Mouse (Mus musculus) kidney, postnatal 0 days (tissue): ENCODE measurements around the gene Kif16b. TPM values are rescaled to one million over a fixed set of nuclear protein-coding genes. Genes with fewer than 3 reads are reported as not detected.

Experiments
- ATAC-seq: fragments of 200-750 bp; cut with Nextera tagmentation; replicated peaks from 2 replicates; pipeline ENCODE4 v1.8.0; 2017; ENCODE audit warnings: low read depth, moderate number of reproducible peaks, moderate TSS enrichment, moderate library complexity; ENCODE audit not compliant: low FRiP score
- DNase-seq: peaks from one replicate; pipeline ENCODE4 v3.0.0-alpha.2; 2016; ENCODE audit warnings: low spot score
- H3K27ac ChIP-seq: fragments of 300-500 bp; sonication (generic); 2 replicates; pipeline ENCODE4 v1.5.1; 2014; ENCODE audit warnings: mild to moderate bottlenecking
- H3K27me3 ChIP-seq: fragments of 300-500 bp; sonication (generic); 2 replicates; pipeline ENCODE4 v1.6.1; 2014; ENCODE audit warnings: low read length, mixed read lengths; ENCODE audit not compliant: insufficient read depth
- H3K36me3 ChIP-seq: fragments of 300-500 bp; sonication (generic); 2 replicates; pipeline ENCODE4 v1.6.1; 2014; ENCODE audit warnings: low read length, mixed read lengths; ENCODE audit not compliant: insufficient read depth
- H3K4me1 ChIP-seq: fragments of 300-500 bp; sonication (generic); replicated peaks from 2 replicates; pipeline ENCODE4 v1.6.1; 2014; ENCODE audit warnings: antibody characterized with exemption, low read length, mixed read lengths; ENCODE audit not compliant: insufficient read depth
- H3K4me2 ChIP-seq: fragments of 300-500 bp; sonication (generic); 2 replicates; pipeline ENCODE4 v1.6.1; 2014; ENCODE audit warnings: mild to moderate bottlenecking, low read length, moderate library complexity, mixed read lengths
- H3K4me3 ChIP-seq: fragments of 300-500 bp; sonication (generic); replicated peaks from 2 replicates; pipeline ENCODE4 v1.5.1; 2014; ENCODE audit warnings: low read depth, low read length
- H3K9ac ChIP-seq: fragments of 300-500 bp; sonication (generic); 2 replicates; pipeline ENCODE4 v1.6.1; 2014; ENCODE audit warnings: low read depth, low read length
- H3K9me3 ChIP-seq: fragments of 300-500 bp; sonication (generic); replicated peaks from 2 replicates; pipeline ENCODE4 v1.6.1; 2016; ENCODE audit warnings: low read length, inconsistent platforms, mixed read lengths
- CTCF ChIP-seq: IDR thresholded peaks from 2 replicates; pipeline ENCODE4 v1.5.1; 2016; ENCODE audit warnings: antibody characterized with exemption, low read depth, mild to moderate bottlenecking, moderate library complexity
- WGBS: fragments of 180-500 bp; shearing (Covaris S2); extraction: QIAGEN DNeasy Blood & Tissue Kit; methylation state at CpG from one replicate; pipeline ENCODE4 v1.1.7; 2014; 5-methylcytosine and 5-hydroxymethylcytosine counted together
- polyA plus RNA-seq: library from polyadenylated mRNA; unstranded; fragments of >200 nt; fragmentation: Nextera tagmentation; extraction: Ambion mirVana; gene quantifications from 2 replicates; pipeline ENCODE4 v1.2.1, GENCODE M21; 2015

Gene Kif16b
- polyA plus RNA-seq, 1 experiment from 2014 or later, result 18.9 TPM

GRCm38 (mm10) chr2:142876636-142877035 lies 24.7 kb downstream of the Kif16b start:
- no peaks in the 10 kb centered on the region for H3K36me3 ChIP-seq
- 26% methylated on average over 2 of the region's 2 CpGs for WGBS
- H3K27ac ChIP-seq, result no peak overlapping the region
- H3K9me3 ChIP-seq, result no peaks in the 10 kb centered on the region
- no peak overlapping the region for H3K4me2 ChIP-seq
- no peak overlapping the region for H3K4me3 ChIP-seq
- H3K4me1 ChIP-seq, result peaks cover 30% of the 10 kb centered on the region
- DNase-seq (no peak), ATAC-seq (no peak)
- H3K9ac ChIP-seq, result no peak overlapping the region
- no peak for TF ChIP-seq CTCF
- H3K27me3 ChIP-seq, result no peaks in the 10 kb centered on the region

GRCm38 (mm10) chr2:142875936-142876335 lies 25.4 kb downstream of the Kif16b start:
- WGBS, result 39% methylated on average over 4 of the region's 4 CpGs
- no peak for ATAC-seq

GRCm38 (mm10) chr2:142874562-142874961 lies 26.8 kb downstream of the Kif16b start:
- no peak overlapping the region for H3K27ac ChIP-seq
- peaks cover 12% of the 10 kb centered on the region for H3K4me1 ChIP-seq
- no peak for TF ChIP-seq CTCF
- no peak overlapping the region for H3K4me3 ChIP-seq
- H3K4me2 ChIP-seq, result no peak overlapping the region
- H3K27me3 ChIP-seq, result no peaks in the 10 kb centered on the region
- no peak for DNase-seq
- H3K9me3 ChIP-seq, result no peaks in the 10 kb centered on the region
- no peak for ATAC-seq
- no peak overlapping the region for H3K9ac ChIP-seq
- WGBS, result 80% methylated on average over 2 of the region's 2 CpGs
- H3K36me3 ChIP-seq, result no peaks in the 10 kb centered on the region

More at GRCm38 (mm10) chr2:142875936-142876335, 25.4 kb downstream of the Kif16b start:
- no peak for TF ChIP-seq CTCF
- no peaks in the 10 kb centered on the region for H3K27me3 ChIP-seq
- H3K4me2 ChIP-seq, result no peak overlapping the region
- H3K4me1 ChIP-seq, result peaks cover 24% of the 10 kb centered on the region
- H3K9me3 ChIP-seq, result no peaks in the 10 kb centered on the region
- H3K4me3 ChIP-seq, result no peak overlapping the region
- DNase-seq, result no peak
- no peaks in the 10 kb centered on the region for H3K36me3 ChIP-seq
- no peak overlapping the region for H3K27ac ChIP-seq
- no peak overlapping the region for H3K9ac ChIP-seq

GRCm38 (mm10) chr2:142870055-142870454 lies 31.3 kb downstream of the Kif16b start:
- Histone ChIP-seq H3K36me3 (no peaks in the 10 kb centered on the region), H3K27ac (no peak overlapping the region), H3K4me1 (no peaks in the 10 kb centered on the region), H3K27me3 (no peaks in the 10 kb centered on the region), H3K9ac (no peak overlapping the region), H3K4me2 (no peak overlapping the region), H3K4me3 (no peak overlapping the region), H3K9me3 (no peaks in the 10 kb centered on the region)
- ATAC-seq, result no peak
- no peak for DNase-seq
- 89% methylated on average over 8 of the region's 8 CpGs for WGBS
- TF ChIP-seq CTCF, result no peak

GRCm38 (mm10) chr2:142867481-142867880 lies 33.9 kb downstream of the Kif16b start:
- no peak for TF ChIP-seq CTCF
- Histone ChIP-seq H3K27me3 (no peaks in the 10 kb centered on the region), H3K4me3 (no peak overlapping the region), H3K27ac (no peak overlapping the region), H3K9me3 (no peaks in the 10 kb centered on the region), H3K36me3 (no peaks in the 10 kb centered on the region), H3K4me1 (no peaks in the 10 kb centered on the region), H3K4me2 (no peak overlapping the region), H3K9ac (no peak overlapping the region)
- 85% methylated on average over 2 of the region's 2 CpGs for WGBS
- ATAC-seq (no peak), DNase-seq (no peak)

GRCm38 (mm10) chr2:142860994-142861393 lies 40.3 kb downstream of the Kif16b start:
- WGBS, result 80% methylated on average over 6 of the region's 6 CpGs
- DNase-seq (no peak), ATAC-seq (no peak)
- Histone ChIP-seq H3K4me3 (no peak overlapping the region), H3K4me1 (no peaks in the 10 kb centered on the region), H3K27me3 (no peaks in the 10 kb centered on the region), H3K27ac (no peak overlapping the region), H3K36me3 (no peaks in the 10 kb centered on the region), H3K4me2 (no peak overlapping the region), H3K9me3 (no peaks in the 10 kb centered on the region), H3K9ac (no peak overlapping the region)
- no peak for TF ChIP-seq CTCF

- H3K36me3 ChIP-seq, result no peaks in the 10 kb centered on the region
- no peak overlapping the region for H3K27ac ChIP-seq
- H3K4me1 ChIP-seq, result no peaks in the 10 kb centered on the region
- WGBS, result 67% methylated on average over 4 of the region's 4 CpGs
- H3K4me3 ChIP-seq, result no peak overlapping the region
- TF ChIP-seq CTCF, result peak; percentile 93
- DNase-seq (peak; percentile 82), ATAC-seq (0 out of 2 replicates have a peak, but pooled peaks have one; percentile 33)
- H3K4me2 ChIP-seq, result no peak overlapping the region
- no peak overlapping the region for H3K9ac ChIP-seq
- no peaks in the 10 kb centered on the region for H3K9me3 ChIP-seq
- H3K27me3 ChIP-seq, result no peaks in the 10 kb centered on the region
These were observed 41.9 kb downstream of the Kif16b start for GRCm38 (mm10) chr2:142859452-142859851.
